Mouse (Mus musculus): Measurements from ENCODE around the gene Ucp3.

- TF ChIP-seq CTCF (conservative IDR thresholded peaks at IDR 0.05; ENCODE audit: insufficient read depth, insufficient read length, low read depth, low read length) (no peak), POLR2A (IDR thresholded peaks at IDR 0.05; ENCODE audit: low read depth, low read length) (no peak)
These were observed 23.6 kb downstream of the Ucp3 start for GRCm38 (mm10) chr7:100496371-100496770.
